Mouse (Mus musculus) MEL (cell line): ENCODE results near the gene Vps4b. TPM values are rescaled to one million over a fixed set of nuclear protein-coding genes. Genes with fewer than 3 reads are reported as not detected.
"Not testable (repeated sequence)": the region's sequence is repeated elsewhere in the genome, so short reads cannot be mapped to it uniquely, and the experiment has no call there.

Source experiments
- DNase-seq: peaks from one replicate; pipeline ENCODE4 v3.0.0; 2011; ENCODE audit warnings: low read depth, low spot score
- H3K27ac ChIP-seq: 2 replicates; pipeline ENCODE4 v1.5.1; 2012; ENCODE audit warnings: low read depth, mild to moderate bottlenecking, control low read depth, low read length, moderate library complexity; ENCODE audit not compliant: control insufficient read depth
- H3K27me3 ChIP-seq, 2 experiments: fragments of 150-350 bp in 1 of 2; sonication (generic) in 1 of 2; 2 replicates each; pipeline ENCODE4 v1.6.1; 2012; ENCODE audit warnings: low read length in 2 of 2, mild to moderate bottlenecking in 2 of 2, improper control_type of control experiment in 1 of 2, moderate library complexity in 1 of 2; ENCODE audit not compliant: insufficient read depth in 2 of 2, control insufficient read depth in 1 of 2
- H3K36me3 ChIP-seq, 2 experiments: 2 replicates each; pipeline ENCODE4 v1.6.1; 2012 to 2014; ENCODE audit warnings: low read length in 2 of 2, improper control_type of control experiment in 1 of 2, inconsistent platforms in 1 of 2, mild to moderate bottlenecking in 1 of 2; ENCODE audit not compliant: insufficient read depth in 2 of 2, control insufficient read depth in 1 of 2
- H3K4me1 ChIP-seq, 2 experiments: fragments of 150-350 bp in 1 of 2; sonication (generic) in 1 of 2; 2 replicates each; pipeline ENCODE4 v1.6.1; 2012; ENCODE audit warnings: low read length in 2 of 2, improper control_type of control experiment in 1 of 2, mild to moderate bottlenecking in 1 of 2; ENCODE audit not compliant: insufficient read depth in 2 of 2, control insufficient read depth in 1 of 2
- H3K4me3 ChIP-seq, 2 experiments: fragments of 150-350 bp in 1 of 2; sonication (generic) in 1 of 2; 2 replicates each; pipeline ENCODE4 v1.5.1; 2012; ENCODE audit warnings: low read depth in 2 of 2, low read length in 2 of 2, mild to moderate bottlenecking in 2 of 2, moderate library complexity in 2 of 2, control low read depth in 1 of 2, improper control_type of control experiment in 1 of 2; ENCODE audit not compliant: control insufficient read depth in 1 of 2, insufficient read depth in 1 of 2
- H3K79me2 ChIP-seq: 2 replicates; pipeline ENCODE4 v1.6.1; 2012; ENCODE audit warnings: mild to moderate bottlenecking, low read length, moderate library complexity; ENCODE audit not compliant: control insufficient read depth, poor library complexity, insufficient read depth
- H3K9ac ChIP-seq: 2 replicates; pipeline ENCODE4 v1.6.1; 2012; ENCODE audit warnings: low read depth, mild to moderate bottlenecking, control low read depth, low read length, moderate library complexity; ENCODE audit not compliant: control insufficient read depth, poor library complexity, severe bottlenecking
- H3K9me3 ChIP-seq: fragments of 150-350 bp; sonication (generic); replicated peaks from 2 replicates; pipeline ENCODE4 v1.6.1; 2012; ENCODE audit warnings: mild to moderate bottlenecking, low read length, improper control_type of control experiment, moderate library complexity; ENCODE audit not compliant: insufficient read depth
- CTCF ChIP-seq, 3 experiments: IDR thresholded peaks in 2 of 3; conservative IDR thresholded peaks in 1 of 3; 2 replicates each; pipeline ENCODE4 v1.5.1; 2011 to 2012; ENCODE audit warnings: low read length in 3 of 3, low read depth in 2 of 3, mild to moderate bottlenecking in 2 of 3, improper control_type of control experiment in 1 of 3, inconsistent platforms in 1 of 3, mixed read lengths in 1 of 3, moderate library complexity in 1 of 3; ENCODE audit not compliant: control insufficient read depth in 1 of 3, insufficient read depth in 1 of 3, poor library complexity in 1 of 3, severe bottlenecking in 1 of 3
- GABPA ChIP-seq: IDR thresholded peaks from 2 replicates; pipeline ENCODE4 v1.6.1; 2012; ENCODE audit warnings: low read depth, mild to moderate bottlenecking, inconsistent platforms, low read length, improper control_type of control experiment, moderate library complexity
- HCFC1 ChIP-seq: IDR thresholded peaks from 2 replicates; pipeline ENCODE4 v1.6.1; 2012; ENCODE audit warnings: low read depth, mild to moderate bottlenecking, inconsistent platforms, low read length, improper control_type of control experiment, moderate library complexity
- MEF2A ChIP-seq: IDR thresholded peaks from 2 replicates; pipeline ENCODE4 v1.6.1; 2014; ENCODE audit warnings: low read depth, mild to moderate bottlenecking, inconsistent platforms, low read length, improper control_type of control experiment; ENCODE audit not compliant: poor library complexity, insufficient replicate concordance, severe bottlenecking; ENCODE audit errors: extremely low read depth
- MYB ChIP-seq: IDR thresholded peaks from 2 replicates; pipeline ENCODE4 v1.6.1; 2011; ENCODE audit warnings: mild to moderate bottlenecking, low read depth, low read length, improper control_type of control experiment
- POLR2A ChIP-seq, 2 experiments: IDR thresholded peaks; 2 replicates each; pipeline ENCODE4 v1.6.1; 2011 to 2012; ENCODE audit warnings: low read length in 2 of 2, mild to moderate bottlenecking in 2 of 2, control low read depth in 1 of 2, improper control_type of control experiment in 1 of 2, low read depth in 1 of 2, moderate library complexity in 1 of 2; ENCODE audit not compliant: control insufficient read depth in 1 of 2, insufficient read depth in 1 of 2, poor library complexity in 1 of 2
- POLR2AphosphoS2 ChIP-seq: IDR thresholded peaks from 2 replicates; pipeline ENCODE4 v1.6.1; 2011; ENCODE audit warnings: low read length, improper control_type of control experiment
- POLR2AphosphoS5 ChIP-seq: IDR thresholded peaks from 2 replicates; pipeline ENCODE4 v1.6.1; 2012; ENCODE audit warnings: low read depth, borderline replicate concordance, mild to moderate bottlenecking, inconsistent platforms, low read length, moderate library complexity, mixed read lengths
- RAD21 ChIP-seq: IDR thresholded peaks from 2 replicates; pipeline ENCODE4 v1.6.1; 2011; ENCODE audit warnings: mild to moderate bottlenecking, low read depth, low read length, improper control_type of control experiment
- SMC3 ChIP-seq: IDR thresholded peaks from 2 replicates; pipeline ENCODE4 v1.6.1; 2011; ENCODE audit warnings: low read depth, low read length, improper control_type of control experiment
- TBP ChIP-seq: IDR thresholded peaks from 2 replicates; pipeline ENCODE4 v1.8.0; 2011; ENCODE audit warnings: low read depth, low read length, improper control_type of control experiment
- TCF12 ChIP-seq: IDR thresholded peaks from 2 replicates; pipeline ENCODE4 v1.6.1; 2014; ENCODE audit warnings: low read depth, mild to moderate bottlenecking, inconsistent platforms, low read length, improper control_type of control experiment, moderate library complexity
- ZC3H11A ChIP-seq: IDR thresholded peaks from 2 replicates; pipeline ENCODE4 v1.6.1; 2012; ENCODE audit warnings: low read depth, mild to moderate bottlenecking, inconsistent platforms, low read length, improper control_type of control experiment
- ZNF384 ChIP-seq: IDR thresholded peaks from 2 replicates; pipeline ENCODE4 v1.6.1; 2012; ENCODE audit warnings: low read depth, mild to moderate bottlenecking, inconsistent platforms, low read length, improper control_type of control experiment
- polyA plus RNA-seq, 2 experiments: library from polyadenylated mRNA; stranded (reverse) in 1 of 2; unstranded in 1 of 2; fragments of >175 nt in 1 of 2; fragments of >200 nt in 1 of 2; gene quantifications; 2 replicates each; pipeline versions ENCODE4 v1.2.1 to v1.2.4; 2012; ENCODE audit warnings: low replicate concordance in 2 of 2, low read depth in 1 of 2; ENCODE audit not compliant: insufficient read length in 2 of 2, insufficient read depth in 1 of 2, missing spikeins in 1 of 2
- total RNA-seq: library from RNA; depleted of rRNA; stranded (reverse); fragments of 300-350 nt; gene quantifications from 2 replicates; pipeline ENCODE4 v1.2.3, GENCODE M21; 2012

The Vps4b gene
- total and polyA plus RNA-seq, 3 experiments, result 43.9 to 91.1 (median 80.4) TPM

GRCm38 (mm10) chr1:106735586-106735985 is 60.9 kb downstream of the Vps4b start:
- TF ChIP-seq RAD21 (peak; percentile 98), POLR2A (IDR thresholded peaks at IDR 0.05; ENCODE audit: control insufficient read depth in 1 of 2, insufficient read depth in 1 of 2, low read depth in 1 of 2, low read length in 2 of 2, poor library complexity in 1 of 2) (no peak), ZC3H11A (peak; percentile 81), HCFC1 (0 out of 2 replicates have a peak, but pooled peaks have one; percentile 22), TBP (peak; percentile 35; the same call in 1 of the 2 replicates), CTCF (IDR thresholded peaks at IDR 0.05 in 2 of 3, conservative IDR thresholded peaks at IDR 0.05 in 1 of 3; ENCODE audit: control insufficient read depth in 1 of 3, insufficient read depth in 1 of 3, low read depth in 2 of 3, low read length in 3 of 3, poor library complexity in 1 of 3, severe bottlenecking in 1 of 3) (peak; percentile 87 to 99 (median 91)), MYB (no peak), GABPA (no peak), SMC3 (peak; percentile 93)
- Histone ChIP-seq H3K79me2 (no peaks in the 10 kb centered on the region), H3K4me3 (no peak overlapping the region), H3K27ac (no peak overlapping the region), H3K27me3 (no peaks in the 10 kb centered on the region), H3K9ac (no peak overlapping the region), H3K4me1 (no peaks in the 10 kb centered on the region), H3K9me3 (no peaks in the 10 kb centered on the region), H3K36me3 (peaks cover 0 to 7% of the 10 kb centered on the region in 2 experiments; a peak in 2 of 4 replicates)
- DNase-seq, result peak; percentile 83

GRCm38 (mm10) chr1:106722061-106722460 is 74.5 kb downstream of the Vps4b start:
- Histone ChIP-seq H3K4me3 (no peak overlapping the region), H3K4me1 (no peaks in the 10 kb centered on the region), H3K79me2 (no peaks in the 10 kb centered on the region), H3K27ac (no peak overlapping the region), H3K36me3 (peaks cover 0 to under 1% of the 10 kb centered on the region in 2 experiments; a peak in 3 of 4 replicates), H3K9ac (no peak overlapping the region), H3K27me3 (no peaks in the 10 kb centered on the region), H3K9me3 (no peaks in the 10 kb centered on the region)
- no peak for TF ChIP-seq TCF12
- no peak for TF ChIP-seq MYB
- no peak for TF ChIP-seq ZNF384
- no peak for TF ChIP-seq POLR2AphosphoS2
- no peak for TF ChIP-seq MEF2A
- TF ChIP-seq SMC3, result no peak
- no peak for DNase-seq

DNA sequence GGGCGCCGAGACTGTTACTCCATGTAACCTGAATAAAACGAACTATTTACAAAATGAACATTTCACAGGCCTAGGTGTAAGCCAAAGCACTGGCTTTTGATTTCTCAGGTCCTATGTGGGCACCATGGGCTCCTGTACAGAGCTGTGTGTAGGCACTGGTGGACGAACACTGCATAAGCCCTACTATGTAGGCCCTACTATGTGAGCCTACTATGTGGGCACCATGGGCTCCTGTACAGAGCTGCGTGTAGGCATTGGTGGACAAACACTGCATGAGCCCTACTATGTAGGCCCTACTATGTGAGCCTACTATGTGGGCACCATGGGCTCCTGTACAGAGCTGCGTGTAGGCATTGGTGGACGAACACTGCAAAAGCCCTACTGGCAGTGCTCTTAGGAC is 78.8 kb downstream of the Vps4b start:
- not testable (repeated sequence) for H3K27me3 ChIP-seq, H3K9ac ChIP-seq, H3K9me3 ChIP-seq, H3K4me3 ChIP-seq, DNase-seq, H3K27ac ChIP-seq
- TF ChIP-seq POLR2AphosphoS5, result 0 out of 2 replicates have a peak, but pooled peaks have one; percentile 41
- Histone ChIP-seq H3K36me3 (peaks cover 0 to 17% of the 10 kb centered on the region in 2 experiments; a peak in 2 of 4 replicates), H3K4me1 (peaks cover 2 to 12% of the 10 kb centered on the region in 2 experiments; a peak in 3 of 4 replicates), H3K79me2 (peaks cover 14% of the 10 kb centered on the region)
